Mouse (Mus musculus): Measurements from ENCODE around the gene Zfp334. TPM values are rescaled to one million over a fixed set of nuclear protein-coding genes. Genes with fewer than 3 reads are reported as not detected.

The Zfp334 gene
- polyA plus RNA-seq (2014; fragmentation: Nextera tagmentation; extraction: Ambion mirVana) = 12.4 and 12.5 TPM in 2 replicates

- DNase-seq (ENCODE audit: low spot score) (peak; percentile 99), ATAC-seq (ENCODE audit: low FRiP score) (peak; percentile 92)
- Histone ChIP-seq H3K36me3 (replicated peaks; ENCODE audit: control insufficient read depth, insufficient read depth) (peaks cover 39% of the 10 kb centered on the region), H3K4me3 (replicated peaks; ENCODE audit: low read length) (peak within 1 kb of the TSS; percentile 80), H3K4me2 (replicated peaks) (peak within 1 kb of the TSS; percentile 86), H3K27me3 (ENCODE audit: control insufficient read depth, insufficient read depth, low read length) (no peaks in the 10 kb centered on the region), H3K9me3 (ENCODE audit: control insufficient read depth, low read length) (no peaks in the 10 kb centered on the region), H3K27ac (peak within 1 kb of the TSS; percentile 87), H3K9ac (peak within 1 kb of the TSS; percentile 88), H3K4me1 (replicated peaks; ENCODE audit: control insufficient read depth, insufficient read depth, low read length) (peaks cover 9% of the 10 kb centered on the region)
- WGBS = under 1% methylated on average over 40 of the region's 40 CpGs
These were observed at the start of gene Zfp334 for GRCm38 (mm10) chr2:165387844-165388495. TSS of gene Zfp334 (minus strand) at chr2:165388259.

GRCm38 (mm10) chr2:165428694-165429093 lies 40.6 kb upstream of the Zfp334 start:
- 54% methylated on average over 7 of the region's 7 CpGs for WGBS
- Histone ChIP-seq H3K9ac (no peak overlapping the region), H3K9me3 (ENCODE audit: control insufficient read depth, low read length) (no peaks in the 10 kb centered on the region), H3K4me3 (replicated peaks; ENCODE audit: low read length) (no peak overlapping the region), H3K36me3 (replicated peaks; ENCODE audit: control insufficient read depth, insufficient read depth) (no peaks in the 10 kb centered on the region), H3K27me3 (ENCODE audit: control insufficient read depth, insufficient read depth, low read length) (no peaks in the 10 kb centered on the region), H3K4me1 (replicated peaks; ENCODE audit: control insufficient read depth, insufficient read depth, low read length) (no peaks in the 10 kb centered on the region), H3K27ac (no peak overlapping the region), H3K4me2 (replicated peaks) (no peak overlapping the region)
- ATAC-seq (ENCODE audit: low FRiP score) (no peak), DNase-seq (ENCODE audit: low spot score) (no peak)

GRCm38 (mm10) chr2:165420195-165420594 lies 32.1 kb upstream of the Zfp334 start:
- Histone ChIP-seq H3K9ac (no peak overlapping the region), H3K27me3 (ENCODE audit: control insufficient read depth, insufficient read depth, low read length) (no peaks in the 10 kb centered on the region), H3K4me2 (replicated peaks) (no peak overlapping the region), H3K4me1 (replicated peaks; ENCODE audit: control insufficient read depth, insufficient read depth, low read length) (peaks cover 20% of the 10 kb centered on the region; the same call in 1 of the 2 replicates), H3K9me3 (ENCODE audit: control insufficient read depth, low read length) (no peaks in the 10 kb centered on the region), H3K36me3 (replicated peaks; ENCODE audit: control insufficient read depth, insufficient read depth) (no peaks in the 10 kb centered on the region), H3K27ac (peak overlapping the region; percentile 60), H3K4me3 (replicated peaks; ENCODE audit: low read length) (no peak overlapping the region)
- DNase-seq (ENCODE audit: low spot score) = no peak
- no peak for ATAC-seq (ENCODE audit: low FRiP score)
- 39% methylated on average over 2 of the region's 2 CpGs for WGBS

- Histone ChIP-seq H3K9ac (no peak overlapping the region), H3K4me2 (replicated peaks) (no peak overlapping the region)
These were observed 31.6 kb upstream of the Zfp334 start for GRCm38 (mm10) chr2:165419670-165420111.

GRCm38 (mm10) chr2:165418577-165418976 lies 30.5 kb upstream of the Zfp334 start:
- ATAC-seq (ENCODE audit: low FRiP score) = no peak

More at GRCm38 (mm10) chr2:165419670-165420111, 31.6 kb upstream of the Zfp334 start:
- no peaks in the 10 kb centered on the region for H3K27me3 ChIP-seq (ENCODE audit: control insufficient read depth, insufficient read depth, low read length)
- H3K9me3 ChIP-seq (ENCODE audit: control insufficient read depth, low read length) = no peaks in the 10 kb centered on the region
- no peak for DNase-seq (ENCODE audit: low spot score)
- 49% methylated on average over 4 of the region's 4 CpGs for WGBS
- ATAC-seq (ENCODE audit: low FRiP score) = peak; percentile 41; the same call in 1 of the 2 replicates
- no peak overlapping the region for H3K4me3 ChIP-seq (replicated peaks; ENCODE audit: low read length)
- H3K4me1 ChIP-seq (replicated peaks; ENCODE audit: control insufficient read depth, insufficient read depth, low read length) = peaks cover 20% of the 10 kb centered on the region; the same call in 1 of the 2 replicates
- H3K27ac ChIP-seq = peak overlapping the region; percentile 60
- no peaks in the 10 kb centered on the region for H3K36me3 ChIP-seq (replicated peaks; ENCODE audit: control insufficient read depth, insufficient read depth)

GRCm38 (mm10) chr2:165417291-165417690 lies 29.2 kb upstream of the Zfp334 start:
- H3K4me3 ChIP-seq (replicated peaks; ENCODE audit: low read length) = no peak overlapping the region

More at GRCm38 (mm10) chr2:165418577-165418976, 30.5 kb upstream of the Zfp334 start:
- no peaks in the 10 kb centered on the region for H3K9me3 ChIP-seq (ENCODE audit: control insufficient read depth, low read length)
- no peak for DNase-seq (ENCODE audit: low spot score)
- H3K4me1 ChIP-seq (replicated peaks; ENCODE audit: control insufficient read depth, insufficient read depth, low read length) = peaks cover 25% of the 10 kb centered on the region; the same call in 1 of the 2 replicates
- no peaks in the 10 kb centered on the region for H3K36me3 ChIP-seq (replicated peaks; ENCODE audit: control insufficient read depth, insufficient read depth)
- no peak overlapping the region for H3K4me2 ChIP-seq (replicated peaks)
- H3K9ac ChIP-seq = no peak overlapping the region
- WGBS = 95% methylated on average over 2 of the region's 2 CpGs
- no peak overlapping the region for H3K4me3 ChIP-seq (replicated peaks; ENCODE audit: low read length)
- no peak overlapping the region for H3K27ac ChIP-seq
- H3K27me3 ChIP-seq (ENCODE audit: control insufficient read depth, insufficient read depth, low read length) = no peaks in the 10 kb centered on the region

GRCm38 (mm10) chr2:165415795-165416194 lies 27.7 kb upstream of the Zfp334 start:
- no peaks in the 10 kb centered on the region for H3K9me3 ChIP-seq (ENCODE audit: control insufficient read depth, low read length)
- no peak overlapping the region for H3K27ac ChIP-seq
- no peak for ATAC-seq (ENCODE audit: low FRiP score)
- no peak overlapping the region for H3K4me3 ChIP-seq (replicated peaks; ENCODE audit: low read length)
- H3K4me1 ChIP-seq (replicated peaks; ENCODE audit: control insufficient read depth, insufficient read depth, low read length) = peaks cover 25% of the 10 kb centered on the region; the same call in 1 of the 2 replicates
- no peaks in the 10 kb centered on the region for H3K36me3 ChIP-seq (replicated peaks; ENCODE audit: control insufficient read depth, insufficient read depth)
- 76% methylated on average over 6 of the region's 6 CpGs for WGBS
- no peak for DNase-seq (ENCODE audit: low spot score)
- H3K4me2 ChIP-seq (replicated peaks) = no peak overlapping the region
- H3K27me3 ChIP-seq (ENCODE audit: control insufficient read depth, insufficient read depth, low read length) = no peaks in the 10 kb centered on the region
- H3K9ac ChIP-seq = no peak overlapping the region

More at GRCm38 (mm10) chr2:165417291-165417690, 29.2 kb upstream of the Zfp334 start:
- Histone ChIP-seq H3K9ac (no peak overlapping the region), H3K4me1 (replicated peaks; ENCODE audit: control insufficient read depth, insufficient read depth, low read length) (peaks cover 25% of the 10 kb centered on the region; the same call in 1 of the 2 replicates), H3K9me3 (ENCODE audit: control insufficient read depth, low read length) (no peaks in the 10 kb centered on the region), H3K4me2 (replicated peaks) (no peak overlapping the region), H3K27me3 (ENCODE audit: control insufficient read depth, insufficient read depth, low read length) (no peaks in the 10 kb centered on the region), H3K27ac (0 out of 2 replicates have a peak overlapping the region, but pooled peaks have one; percentile 41), H3K36me3 (replicated peaks; ENCODE audit: control insufficient read depth, insufficient read depth) (no peaks in the 10 kb centered on the region)
- peak; percentile 60 for DNase-seq (ENCODE audit: low spot score)
- ATAC-seq (ENCODE audit: low FRiP score) = peak; percentile 61; the same call in 1 of the 2 replicates
- 33% methylated on average over 7 of the region's 7 CpGs for WGBS

- Histone ChIP-seq H3K27ac (peak overlapping the region; percentile 28), H3K36me3 (replicated peaks; ENCODE audit: control insufficient read depth, insufficient read depth) (no peaks in the 10 kb centered on the region), H3K9me3 (ENCODE audit: control insufficient read depth, low read length) (no peaks in the 10 kb centered on the region), H3K4me2 (replicated peaks) (no peak overlapping the region), H3K4me3 (replicated peaks; ENCODE audit: low read length) (no peak overlapping the region), H3K9ac (no peak overlapping the region), H3K27me3 (ENCODE audit: control insufficient read depth, insufficient read depth, low read length) (no peaks in the 10 kb centered on the region), H3K4me1 (replicated peaks; ENCODE audit: control insufficient read depth, insufficient read depth, low read length) (peaks cover 25% of the 10 kb centered on the region; the same call in 1 of the 2 replicates)
- ATAC-seq (ENCODE audit: low FRiP score) (no peak), DNase-seq (ENCODE audit: low spot score) (no peak)
- WGBS = 48% methylated on average over 11 of the region's 11 CpGs
These were observed 27.2 kb upstream of the Zfp334 start for GRCm38 (mm10) chr2:165415141-165415721.

GRCm38 (mm10) chr2:165414321-165414720 lies 26.3 kb upstream of the Zfp334 start:
- Histone ChIP-seq H3K9me3 (ENCODE audit: control insufficient read depth, low read length) (no peaks in the 10 kb centered on the region), H3K4me2 (replicated peaks) (no peak overlapping the region), H3K27me3 (ENCODE audit: control insufficient read depth, insufficient read depth, low read length) (no peaks in the 10 kb centered on the region), H3K4me3 (replicated peaks; ENCODE audit: low read length) (no peak overlapping the region), H3K9ac (no peak overlapping the region), H3K27ac (peak overlapping the region; percentile 28; the same call in 1 of the 2 replicates), H3K4me1 (replicated peaks; ENCODE audit: control insufficient read depth, insufficient read depth, low read length) (peaks cover 19% of the 10 kb centered on the region; the same call in 1 of the 2 replicates), H3K36me3 (replicated peaks; ENCODE audit: control insufficient read depth, insufficient read depth) (no peaks in the 10 kb centered on the region)
- DNase-seq (ENCODE audit: low spot score) (no peak), ATAC-seq (ENCODE audit: low FRiP score) (no peak)
- 81% methylated on average over 5 of the region's 5 CpGs for WGBS

All from hindbrain, embryonic 14.5 days (tissue).